Comparison of ENCODE assay signal across 10 mouse cellular contexts in the genomic region with DNA sequence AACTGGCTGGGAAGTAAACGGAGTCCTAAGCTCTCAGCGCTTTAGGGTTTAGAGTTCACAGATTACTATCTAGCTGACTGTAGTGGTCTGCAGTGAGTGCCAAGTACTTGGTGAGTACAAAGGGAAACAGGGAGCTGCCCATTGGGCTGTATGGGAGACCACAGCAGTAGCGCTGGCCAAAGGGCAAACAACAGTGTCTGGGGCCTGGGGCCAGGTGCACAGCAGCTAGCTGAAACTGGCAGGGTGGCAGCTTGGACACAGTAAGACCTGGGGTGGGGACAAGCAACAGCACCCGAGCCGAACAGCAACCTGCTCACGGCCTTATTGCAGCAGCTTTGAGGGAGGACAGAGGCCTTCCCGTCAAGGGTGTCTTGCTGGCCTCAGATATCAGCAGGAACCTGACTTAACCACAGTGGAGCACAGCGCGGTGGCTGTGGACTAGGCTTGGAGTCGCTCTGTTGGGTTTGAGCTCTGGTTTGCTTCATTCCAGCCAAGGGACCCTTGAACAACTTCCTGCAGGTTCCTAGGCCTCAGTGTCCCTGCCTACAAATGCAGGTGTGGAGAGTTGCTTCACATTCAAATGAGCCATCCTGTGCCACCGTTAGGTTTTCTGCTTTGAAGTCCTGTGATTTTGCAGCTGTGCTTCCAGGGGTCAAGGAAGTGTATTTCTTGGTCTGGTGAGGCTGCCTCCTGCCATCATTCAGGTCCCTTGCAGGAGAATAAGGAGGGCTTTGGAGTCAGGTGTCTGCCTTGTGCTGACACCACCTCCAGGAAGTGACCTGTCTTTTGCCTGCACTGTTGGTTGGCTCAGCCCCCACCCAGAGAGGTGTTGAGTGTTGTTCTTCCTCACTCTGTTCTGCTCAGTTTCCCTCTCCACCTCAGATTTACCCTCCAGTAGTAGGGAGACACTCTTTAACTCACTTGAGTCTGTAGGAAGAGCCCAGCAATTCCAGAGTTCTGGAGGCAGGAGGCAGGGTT. TPM values are rescaled to one million over a fixed set of nuclear protein-coding genes. Genes with fewer than 3 reads are reported as not detected.
DNase-seq lines count a peak whose midpoint lies in the region; ATAC-seq and TF ChIP-seq lines count a peak whose summit lies in the region.
"Had no signal": no experiment of that assay in that cellular context is flagged by ENCODE, and none has a peak within 500 bp of the region (broad histone marks: within the 10 kb centered on the region; RNA-seq: fewer than 3 reads in every experiment).

No protein-coding gene starts in this region.

- H3K4me1 ChIP-seq in heart, embryonic 15.5 days (replicated peaks): peaks cover 32% of the 10 kb centered on the region
- 0 out of 2 replicates have a peak, but pooled peaks cover 3% of the 10 kb centered on the region for H3K4me1 ChIP-seq in liver, postnatal 0 days (ENCODE audit: insufficient read depth)
- H3K4me1 ChIP-seq in midbrain, embryonic 15.5 days: no peaks in the 10 kb centered on the region

- H3K27me3 ChIP-seq in heart, embryonic 15.5 days: no peaks in the 10 kb centered on the region
- H3K27me3 ChIP-seq in liver, postnatal 0 days (ENCODE audit: insufficient read depth, low read length): no peaks in the 10 kb centered on the region
- no peaks in the 10 kb centered on the region for H3K27me3 ChIP-seq in midbrain, embryonic 15.5 days (replicated peaks)

- no peaks in the 10 kb centered on the region for H3K9me3 ChIP-seq in heart, embryonic 15.5 days (replicated peaks)
- no peaks in the 10 kb centered on the region for H3K9me3 ChIP-seq in liver, postnatal 0 days (ENCODE audit: low read length)
- no peaks in the 10 kb centered on the region for H3K9me3 ChIP-seq in midbrain, embryonic 15.5 days

- H3K27ac ChIP-seq in heart, embryonic 15.5 days: 0 out of 2 replicates have a peak overlapping the region, but pooled peaks have one; percentile 9
- H3K27ac ChIP-seq in liver, postnatal 0 days (ENCODE audit: low read depth): no peak overlapping the region
- no peak overlapping the region for H3K27ac ChIP-seq in midbrain, embryonic 15.5 days

- no peak overlapping the region for H3K9ac ChIP-seq in heart, embryonic 15.5 days
- no peak overlapping the region for H3K9ac ChIP-seq in liver, postnatal 0 days (replicated peaks)
- no peak overlapping the region for H3K9ac ChIP-seq in midbrain, embryonic 15.5 days

- no peak for TF ChIP-seq EP300 in liver, postnatal 0 days (IDR thresholded peaks at IDR 0.05; ENCODE audit: low read depth)

- DNase-seq in heart, adult 11 months: no peak
- DNase-seq in ES-CJ7 (ENCODE audit: low read depth, low spot score): peak; percentile 39
- peak; percentile 57 for DNase-seq in kidney, adult 9 months
- DNase-seq in liver, postnatal 0 days: no peak
- no peak for DNase-seq in lung, postnatal 25 days (ENCODE audit: low spot score)
- no peak for DNase-seq in cerebellum, adult 18-20 months
- DNase-seq: heart, adult 18-20 months; lung, postnatal 36 days had no signal

- no peak overlapping the region for H3K4me2 ChIP-seq in heart, embryonic 15.5 days
- H3K4me2 ChIP-seq in liver, postnatal 0 days (ENCODE audit: low read depth, low read length): no peak overlapping the region
- no peak overlapping the region for H3K4me2 ChIP-seq in midbrain, embryonic 15.5 days

- H3K4me3 ChIP-seq in heart, embryonic 15.5 days: no peak overlapping the region
- no peak overlapping the region for H3K4me3 ChIP-seq in liver, postnatal 0 days (ENCODE audit: low read depth, low read length)
- H3K4me3 ChIP-seq in midbrain, embryonic 15.5 days: no peak overlapping the region

- no peak for TF ChIP-seq CTCF in liver, postnatal 0 days (IDR thresholded peaks at IDR 0.05; ENCODE audit: low read depth)

- H3K36me3 ChIP-seq in heart, embryonic 15.5 days: peaks cover 39% of the 10 kb centered on the region
- H3K36me3 ChIP-seq in liver, postnatal 0 days (replicated peaks; ENCODE audit: insufficient read depth, low read length): peaks cover 4% of the 10 kb centered on the region
- peaks cover 33% of the 10 kb centered on the region for H3K36me3 ChIP-seq in midbrain, embryonic 15.5 days (replicated peaks)

- ATAC-seq in heart, embryonic 15.5 days (replicated peaks; ENCODE audit: insufficient number of reproducible peaks, insufficient read depth, low FRiP score, low read depth): no peak
- peak; percentile 27; the same call in 1 of the 2 replicates for ATAC-seq in liver, postnatal 0 days
- no peak for ATAC-seq in midbrain, embryonic 15.5 days (replicated peaks)

- WGBS in heart, embryonic 15.5 days: 76% methylated on average over 11 of the region's 11 CpGs
- WGBS in liver, postnatal 0 days (ENCODE audit: insufficient replicate concordance): 39% methylated on average over 11 of the region's 11 CpGs
- 89% methylated on average over 11 of the region's 11 CpGs for WGBS in midbrain, embryonic 15.5 days

RNA-seq across cellular contexts. Expression of a gene that starts 48.5 kb away (rescaled TPM):
- 0.54 and 2.1 TPM in 2 replicates for polyA plus RNA-seq in heart, embryonic 15.5 days (2015; fragmentation: Nextera tagmentation; extraction: Ambion mirVana)
- 0.13 TPM in 2 replicates for polyA plus RNA-seq in liver, postnatal 0 days (2015; fragmentation: Nextera tagmentation; extraction: Ambion mirVana)
- 3.2 and 3.4 TPM in 2 replicates for polyA plus RNA-seq in midbrain, embryonic 15.5 days (2015; fragmentation: Nextera tagmentation; extraction: Ambion mirVana)

Comparison
In these comparisons a context has a peak if more than half of its experiments do, and no peak if none do; other contexts are left out.
1. DNase-seq: peak in ES-CJ7 (single experiment) and kidney, adult 9 months (single experiment); none in heart, adult 11 months (single experiment), liver, postnatal 0 days (single experiment), lung, postnatal 25 days (single experiment) and cerebellum, adult 18-20 months (0 of 2).